Mouse (Mus musculus): ENCODE results near the gene Prkn. TPM values are rescaled to one million over a fixed set of nuclear protein-coding genes. Genes with fewer than 3 reads are reported as not detected.

Gene Prkn
- polyA plus RNA-seq, 1 experiment from 2014 or later: 3.5 TPM

- H3K36me3 ChIP-seq (ENCODE audit: control insufficient read depth, insufficient read depth, low read length): no peaks in the 10 kb centered on the region
Observed at GRCm38 (mm10) chr17:11913620-11914019, 1073.4 kb downstream of the Prkn start.

GRCm38 (mm10) chr17:11914451-11914850 lies 1074.3 kb downstream of the Prkn start:
- Histone ChIP-seq H3K4me2 (ENCODE audit: low read length) (no peak overlapping the region), H3K4me1 (ENCODE audit: control insufficient read depth in 2 of 2, insufficient read depth in 2 of 2, low read length in 2 of 2) (peaks cover 0 to 3% of the 10 kb centered on the region in 2 experiments; a peak in 2 of 4 replicates), H3K27ac (replicated peaks in 1 of 2; ENCODE audit: control insufficient read depth in 1 of 2, insufficient read depth in 1 of 2, low read depth in 2 of 2, low read length in 2 of 2) (no peak overlapping the region), H3K9me3 (ENCODE audit: control insufficient read depth, low read length) (no peaks in the 10 kb centered on the region), H3K36me3 (ENCODE audit: control insufficient read depth, insufficient read depth, low read length) (no peaks in the 10 kb centered on the region), H3K27me3 (ENCODE audit: control insufficient read depth, insufficient read depth, low read length) (peaks cover 25% of the 10 kb centered on the region), H3K9ac (ENCODE audit: low read length) (no peak overlapping the region), H3K4me3 (ENCODE audit: control insufficient read depth in 1 of 2, insufficient read depth in 1 of 2, low read depth in 1 of 2, low read length in 2 of 2) (no peak overlapping the region)
- WGBS: 77% methylated on average over 5 of the region's 5 CpGs
- ATAC-seq (ENCODE audit: insufficient number of reproducible peaks, insufficient read depth, low FRiP score, low read depth): no peak

More at GRCm38 (mm10) chr17:11913620-11914019, 1073.4 kb downstream of the Prkn start:
- H3K9me3 ChIP-seq (ENCODE audit: control insufficient read depth, low read length): no peaks in the 10 kb centered on the region
- ATAC-seq (ENCODE audit: insufficient number of reproducible peaks, insufficient read depth, low FRiP score, low read depth): no peak
- 14% methylated on average over 8 of the region's 8 CpGs for WGBS
- peaks cover 25% of the 10 kb centered on the region for H3K27me3 ChIP-seq (ENCODE audit: control insufficient read depth, insufficient read depth, low read length)
- H3K4me1 ChIP-seq (ENCODE audit: control insufficient read depth in 2 of 2, insufficient read depth in 2 of 2, low read length in 2 of 2): peaks cover 0 to 3% of the 10 kb centered on the region in 2 experiments; a peak in 2 of 4 replicates
- H3K4me2 ChIP-seq (ENCODE audit: low read length): peak overlapping the region; percentile 61
- H3K9ac ChIP-seq (ENCODE audit: low read length): no peak overlapping the region
- peak overlapping the region in 1 of 2 experiments; percentile 25; a peak in 1 of 4 replicates for H3K4me3 ChIP-seq (ENCODE audit: control insufficient read depth in 1 of 2, insufficient read depth in 1 of 2, low read depth in 1 of 2, low read length in 2 of 2)
- H3K27ac ChIP-seq (replicated peaks in 1 of 2; ENCODE audit: control insufficient read depth in 1 of 2, insufficient read depth in 1 of 2, low read depth in 2 of 2, low read length in 2 of 2): no peak overlapping the region

GRCm38 (mm10) chr17:11918123-11918801 lies 1078.1 kb downstream of the Prkn start:
- Histone ChIP-seq H3K36me3 (ENCODE audit: control insufficient read depth, insufficient read depth, low read length) (no peaks in the 10 kb centered on the region), H3K9me3 (ENCODE audit: control insufficient read depth, low read length) (no peaks in the 10 kb centered on the region; the same call in 1 of the 2 replicates), H3K4me2 (ENCODE audit: low read length) (no peak overlapping the region), H3K4me1 (ENCODE audit: control insufficient read depth in 2 of 2, insufficient read depth in 2 of 2, low read length in 2 of 2) (peaks cover 0 to 3% of the 10 kb centered on the region in 2 experiments; a peak in 2 of 4 replicates), H3K27ac (replicated peaks in 1 of 2; ENCODE audit: control insufficient read depth in 1 of 2, insufficient read depth in 1 of 2, low read depth in 2 of 2, low read length in 2 of 2) (no peak overlapping the region), H3K4me3 (ENCODE audit: control insufficient read depth in 1 of 2, insufficient read depth in 1 of 2, low read depth in 1 of 2, low read length in 2 of 2) (no peak overlapping the region), H3K9ac (ENCODE audit: low read length) (no peak overlapping the region), H3K27me3 (ENCODE audit: control insufficient read depth, insufficient read depth, low read length) (peaks cover 15% of the 10 kb centered on the region; the same call in 1 of the 2 replicates)
- WGBS: 58% methylated on average over 12 of the region's 12 CpGs
- no peak for ATAC-seq (ENCODE audit: insufficient number of reproducible peaks, insufficient read depth, low FRiP score, low read depth)

GRCm38 (mm10) chr17:11919581-11919980 lies 1079.4 kb downstream of the Prkn start:
- Histone ChIP-seq H3K27me3 (ENCODE audit: control insufficient read depth, insufficient read depth, low read length) (0 out of 2 replicates have a peak, but pooled peaks cover 8% of the 10 kb centered on the region), H3K4me1 (ENCODE audit: control insufficient read depth in 2 of 2, insufficient read depth in 2 of 2, low read length in 2 of 2) (no peaks in the 10 kb centered on the region), H3K27ac (replicated peaks in 1 of 2; ENCODE audit: control insufficient read depth in 1 of 2, insufficient read depth in 1 of 2, low read depth in 2 of 2, low read length in 2 of 2) (no peak overlapping the region), H3K9me3 (ENCODE audit: control insufficient read depth, low read length) (no peaks in the 10 kb centered on the region; the same call in 1 of the 2 replicates), H3K4me3 (ENCODE audit: control insufficient read depth in 1 of 2, insufficient read depth in 1 of 2, low read depth in 1 of 2, low read length in 2 of 2) (no peak overlapping the region), H3K9ac (ENCODE audit: low read length) (no peak overlapping the region), H3K36me3 (ENCODE audit: control insufficient read depth, insufficient read depth, low read length) (no peaks in the 10 kb centered on the region), H3K4me2 (ENCODE audit: low read length) (no peak overlapping the region)
- ATAC-seq (ENCODE audit: insufficient number of reproducible peaks, insufficient read depth, low FRiP score, low read depth): no peak
- 80% methylated on average over 6 of the region's 6 CpGs for WGBS

GRCm38 (mm10) chr17:11921026-11921425 lies 1080.8 kb downstream of the Prkn start:
- no peaks in the 10 kb centered on the region for H3K27me3 ChIP-seq (ENCODE audit: control insufficient read depth, insufficient read depth, low read length)
- no peaks in the 10 kb centered on the region; the same call in 1 of the 2 replicates for H3K9me3 ChIP-seq (ENCODE audit: control insufficient read depth, low read length)
- 74% methylated on average over 9 of the region's 9 CpGs for WGBS
- H3K9ac ChIP-seq (ENCODE audit: low read length): no peak overlapping the region
- no peaks in the 10 kb centered on the region for H3K36me3 ChIP-seq (ENCODE audit: control insufficient read depth, insufficient read depth, low read length)
- H3K4me2 ChIP-seq (ENCODE audit: low read length): no peak overlapping the region
- no peak overlapping the region for H3K4me3 ChIP-seq (ENCODE audit: control insufficient read depth in 1 of 2, insufficient read depth in 1 of 2, low read depth in 1 of 2, low read length in 2 of 2)
- H3K27ac ChIP-seq (replicated peaks in 1 of 2; ENCODE audit: control insufficient read depth in 1 of 2, insufficient read depth in 1 of 2, low read depth in 2 of 2, low read length in 2 of 2): no peak overlapping the region
- no peaks in the 10 kb centered on the region for H3K4me1 ChIP-seq (ENCODE audit: control insufficient read depth in 2 of 2, insufficient read depth in 2 of 2, low read length in 2 of 2)
- no peak for ATAC-seq (ENCODE audit: insufficient number of reproducible peaks, insufficient read depth, low FRiP score, low read depth)

- WGBS: 79% methylated on average over 9 of the region's 9 CpGs
- no peaks in the 10 kb centered on the region; the same call in 1 of the 2 replicates for H3K9me3 ChIP-seq (ENCODE audit: control insufficient read depth, low read length)
Observed at GRCm38 (mm10) chr17:11923989-11924388, 1083.8 kb downstream of the Prkn start.

GRCm38 (mm10) chr17:11926865-11927386 lies 1086.7 kb downstream of the Prkn start:
- Histone ChIP-seq H3K4me3 (ENCODE audit: control insufficient read depth in 1 of 2, insufficient read depth in 1 of 2, low read depth in 1 of 2, low read length in 2 of 2) (no peak overlapping the region), H3K9ac (ENCODE audit: low read length) (no peak overlapping the region), H3K27me3 (ENCODE audit: control insufficient read depth, insufficient read depth, low read length) (no peaks in the 10 kb centered on the region), H3K4me1 (ENCODE audit: control insufficient read depth in 2 of 2, insufficient read depth in 2 of 2, low read length in 2 of 2) (no peaks in the 10 kb centered on the region), H3K27ac (replicated peaks in 1 of 2; ENCODE audit: control insufficient read depth in 1 of 2, insufficient read depth in 1 of 2, low read depth in 2 of 2, low read length in 2 of 2) (no peak overlapping the region), H3K9me3 (ENCODE audit: control insufficient read depth, low read length) (peaks cover 4% of the 10 kb centered on the region; the same call in 1 of the 2 replicates), H3K4me2 (ENCODE audit: low read length) (no peak overlapping the region), H3K36me3 (ENCODE audit: control insufficient read depth, insufficient read depth, low read length) (no peaks in the 10 kb centered on the region)
- 58% methylated on average over 11 of the region's 11 CpGs for WGBS
- no peak for ATAC-seq (ENCODE audit: insufficient number of reproducible peaks, insufficient read depth, low FRiP score, low read depth)

More at GRCm38 (mm10) chr17:11923989-11924388, 1083.8 kb downstream of the Prkn start:
- no peak overlapping the region for H3K4me2 ChIP-seq (ENCODE audit: low read length)
- ATAC-seq (ENCODE audit: insufficient number of reproducible peaks, insufficient read depth, low FRiP score, low read depth): no peak
- H3K27me3 ChIP-seq (ENCODE audit: control insufficient read depth, insufficient read depth, low read length): no peaks in the 10 kb centered on the region
- H3K27ac ChIP-seq (replicated peaks in 1 of 2; ENCODE audit: control insufficient read depth in 1 of 2, insufficient read depth in 1 of 2, low read depth in 2 of 2, low read length in 2 of 2): no peak overlapping the region
- no peaks in the 10 kb centered on the region for H3K36me3 ChIP-seq (ENCODE audit: control insufficient read depth, insufficient read depth, low read length)
- H3K4me3 ChIP-seq (ENCODE audit: control insufficient read depth in 1 of 2, insufficient read depth in 1 of 2, low read depth in 1 of 2, low read length in 2 of 2): no peak overlapping the region
- H3K9ac ChIP-seq (ENCODE audit: low read length): no peak overlapping the region
- no peaks in the 10 kb centered on the region for H3K4me1 ChIP-seq (ENCODE audit: control insufficient read depth in 2 of 2, insufficient read depth in 2 of 2, low read length in 2 of 2)
